Mouse (Mus musculus): ENCODE data around the gene Prkaca. TPM values are rescaled to one million over a fixed set of nuclear protein-coding genes. Genes with fewer than 3 reads are reported as not detected.

The Prkaca gene
- total RNA-seq (2015; ENCODE audit: low replicate concordance) (7.5 and 9.8 TPM in 2 replicates), total RNA-seq (2017; ENCODE audit: low replicate concordance) (6.7 and 7.1 TPM in 2 replicates)

DNA sequence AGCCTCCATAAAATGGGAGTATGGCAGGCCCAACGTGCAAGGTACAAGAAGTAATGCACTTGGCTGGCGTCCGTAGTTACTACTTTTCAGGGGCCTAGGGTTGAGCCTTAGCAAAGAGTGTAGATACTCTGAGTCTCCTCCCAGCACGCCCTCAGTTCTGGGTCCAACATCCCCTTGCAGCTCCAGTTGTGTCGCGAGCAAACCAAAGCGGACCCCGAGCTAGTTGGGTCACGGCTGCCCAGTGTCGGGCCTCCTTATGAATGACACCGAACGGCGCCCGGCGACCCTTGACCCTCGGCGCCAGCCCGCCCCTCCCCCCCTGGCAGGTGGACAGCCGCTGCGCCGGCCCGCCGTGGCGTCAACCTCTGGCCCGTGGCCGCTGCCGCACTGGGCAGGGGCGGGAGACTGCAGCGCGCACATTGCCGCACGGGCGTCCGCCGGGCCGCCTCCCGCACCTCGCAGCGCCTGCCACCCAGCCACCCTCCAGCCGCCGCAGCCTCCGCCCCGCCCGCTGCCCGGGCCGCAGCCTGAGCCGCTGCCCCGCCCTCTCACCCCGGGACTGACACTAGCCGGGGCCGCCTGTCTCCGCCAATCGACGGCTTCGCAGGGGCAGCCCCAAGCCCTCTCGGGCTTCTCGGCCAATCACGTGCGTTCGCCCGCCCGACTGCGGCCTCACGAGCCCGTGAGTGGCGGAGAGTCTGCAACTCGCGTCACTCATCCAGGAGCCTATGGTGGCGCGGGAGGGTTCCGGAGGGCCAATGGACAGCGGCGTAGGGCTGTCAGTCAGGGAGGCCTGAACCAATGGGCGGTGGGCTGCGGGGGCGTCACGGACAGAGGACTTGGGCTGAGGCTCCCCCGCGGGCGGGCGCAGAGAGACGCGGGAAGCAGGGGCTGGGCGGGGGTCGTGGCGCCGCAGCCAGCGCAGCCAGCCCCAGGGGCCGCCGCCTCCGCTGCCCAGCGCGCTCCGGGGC is at the start of gene Prkaca:
Gene Prkaca, plus strand, starts transcription at position 844 of the 971 bp plus-strand sequence.
- ATAC-seq (replicated peaks; ENCODE audit: low FRiP score, poor library complexity, severe bottlenecking): peak; percentile 97

DNA sequence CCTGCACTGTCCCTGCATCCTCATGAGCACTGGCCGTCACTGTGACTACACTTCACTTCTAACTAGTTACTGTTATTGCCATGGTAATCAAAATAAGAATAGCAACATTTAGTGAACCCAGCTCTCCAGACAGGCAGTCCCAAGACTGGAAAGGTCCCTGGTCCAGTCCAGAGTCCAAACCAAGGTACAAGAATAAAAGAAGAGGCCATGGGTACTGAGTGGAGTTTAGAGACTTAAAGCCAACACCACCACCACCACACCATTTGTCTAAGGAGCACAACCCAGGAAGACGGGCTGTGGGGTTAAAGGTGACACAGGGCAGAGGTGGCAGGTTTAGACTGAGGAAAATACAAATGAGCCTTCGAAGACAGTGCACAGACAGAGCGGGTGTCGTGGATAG is 48.2 kb upstream of the Prkaca start:
- ATAC-seq (replicated peaks; ENCODE audit: low FRiP score, poor library complexity, severe bottlenecking): no peak

GRCm38 (mm10) chr8:83926266-83926665 is 46.5 kb upstream of the Prkaca start:
- ATAC-seq (replicated peaks; ENCODE audit: low FRiP score, poor library complexity, severe bottlenecking): no peak

DNA sequence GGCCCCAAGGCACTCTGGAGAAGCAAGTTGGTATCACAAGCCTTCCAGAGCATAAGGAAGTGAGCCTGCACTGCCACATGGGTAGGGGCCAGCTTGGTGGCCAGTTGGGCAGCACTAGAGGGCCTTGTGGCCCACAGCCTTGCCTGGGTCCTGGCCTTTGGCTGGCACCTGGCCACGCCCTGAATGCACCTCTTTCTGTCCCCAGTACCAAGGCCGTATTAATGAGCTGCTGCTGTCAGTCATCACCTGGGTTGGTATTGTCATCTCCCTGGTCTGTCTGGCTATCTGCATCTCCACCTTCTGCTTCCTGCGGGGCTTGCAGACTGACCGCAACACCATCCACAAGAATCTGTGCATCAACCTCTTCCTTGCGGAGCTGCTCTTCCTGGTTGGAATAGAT is 38.6 kb upstream of the Prkaca start:
- no peak for ATAC-seq (replicated peaks; ENCODE audit: low FRiP score, poor library complexity, severe bottlenecking)

- no peak for ATAC-seq (replicated peaks; ENCODE audit: low FRiP score, poor library complexity, severe bottlenecking)
These were observed 37.8 kb upstream of the Prkaca start for GRCm38 (mm10) chr8:83934994-83935393.

- ATAC-seq (replicated peaks; ENCODE audit: low FRiP score, poor library complexity, severe bottlenecking): no peak
These were observed 37.4 kb upstream of the Prkaca start for GRCm38 (mm10) chr8:83935435-83935834.

GRCm38 (mm10) chr8:83937645-83938044 is 35.1 kb upstream of the Prkaca start:
- ATAC-seq (replicated peaks; ENCODE audit: low FRiP score, poor library complexity, severe bottlenecking): no peak

GRCm38 (mm10) chr8:83938330-83938729 is 34.5 kb upstream of the Prkaca start:
- ATAC-seq (replicated peaks; ENCODE audit: low FRiP score, poor library complexity, severe bottlenecking): 0 out of 2 replicates have a peak, but pooled peaks have one; percentile 9

GRCm38 (mm10) chr8:83941066-83941677 is 31.6 kb upstream of the Prkaca start:
- no peak for ATAC-seq (replicated peaks; ENCODE audit: low FRiP score, poor library complexity, severe bottlenecking)

- ATAC-seq (replicated peaks; ENCODE audit: low FRiP score, poor library complexity, severe bottlenecking): no peak
These were observed 30.3 kb upstream of the Prkaca start for GRCm38 (mm10) chr8:83942446-83942845.

DNA sequence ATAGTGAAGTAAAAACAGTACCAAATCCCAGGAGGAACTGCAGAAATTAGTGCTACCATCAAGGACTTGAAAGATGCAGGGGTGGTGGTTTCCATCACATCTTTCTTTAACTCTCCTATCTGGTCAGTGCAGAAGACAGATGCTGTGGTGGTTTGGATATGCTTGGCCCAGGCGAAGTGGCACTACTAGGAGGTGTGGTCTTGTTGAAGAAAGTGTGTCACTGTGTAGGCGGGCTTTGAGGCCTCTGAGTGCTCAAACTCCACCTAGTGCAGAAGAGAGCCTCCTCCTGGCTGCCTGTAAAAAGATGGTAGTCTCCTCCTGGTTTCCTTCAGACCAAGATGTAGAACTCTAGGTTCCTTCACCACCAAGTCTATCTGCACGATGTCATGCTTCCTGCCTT is 27.3 kb upstream of the Prkaca start:
- ATAC-seq (replicated peaks; ENCODE audit: low FRiP score, poor library complexity, severe bottlenecking): no peak

DNA sequence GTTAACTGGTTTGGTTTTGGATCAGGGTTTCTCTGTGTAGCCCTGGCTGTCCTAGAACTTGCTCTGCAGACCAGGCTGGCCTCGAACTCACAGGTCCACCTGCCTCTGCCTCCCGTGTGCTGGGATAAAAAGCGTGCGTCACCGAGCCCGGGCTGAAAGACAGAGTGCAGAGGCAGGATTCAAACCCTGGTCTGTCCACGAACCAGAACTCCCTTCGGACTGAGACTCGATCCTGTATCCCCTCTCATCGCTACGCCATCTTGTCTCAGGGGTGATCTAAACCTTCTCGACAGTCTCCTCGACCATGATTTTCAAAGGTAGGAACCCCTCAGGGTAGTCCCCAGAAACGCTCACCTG is 18.1 kb upstream of the Prkaca start:
- ATAC-seq (replicated peaks; ENCODE audit: low FRiP score, poor library complexity, severe bottlenecking): no peak; the same call in 1 of the 2 replicates

- peak; percentile 91 for ATAC-seq (replicated peaks; ENCODE audit: low FRiP score, poor library complexity, severe bottlenecking)
These were observed 17.5 kb upstream of the Prkaca start, which contains the start of the genes Gm10644 and Asf1b for GRCm38 (mm10) chr8:83955106-83955957. TSS of gene Gm10644 (minus strand) at chr8:83955205. TSS of gene Asf1b (plus strand) at chr8:83955507.

- ATAC-seq (replicated peaks; ENCODE audit: low FRiP score, poor library complexity, severe bottlenecking): no peak; the same call in 1 of the 2 replicates
These were observed 16.9 kb upstream of the Prkaca start for GRCm38 (mm10) chr8:83955958-83956218.

- peak; percentile 61 for ATAC-seq (replicated peaks; ENCODE audit: low FRiP score, poor library complexity, severe bottlenecking)
These were observed 16.0 kb upstream of the Prkaca start for GRCm38 (mm10) chr8:83956789-83957188.

DNA sequence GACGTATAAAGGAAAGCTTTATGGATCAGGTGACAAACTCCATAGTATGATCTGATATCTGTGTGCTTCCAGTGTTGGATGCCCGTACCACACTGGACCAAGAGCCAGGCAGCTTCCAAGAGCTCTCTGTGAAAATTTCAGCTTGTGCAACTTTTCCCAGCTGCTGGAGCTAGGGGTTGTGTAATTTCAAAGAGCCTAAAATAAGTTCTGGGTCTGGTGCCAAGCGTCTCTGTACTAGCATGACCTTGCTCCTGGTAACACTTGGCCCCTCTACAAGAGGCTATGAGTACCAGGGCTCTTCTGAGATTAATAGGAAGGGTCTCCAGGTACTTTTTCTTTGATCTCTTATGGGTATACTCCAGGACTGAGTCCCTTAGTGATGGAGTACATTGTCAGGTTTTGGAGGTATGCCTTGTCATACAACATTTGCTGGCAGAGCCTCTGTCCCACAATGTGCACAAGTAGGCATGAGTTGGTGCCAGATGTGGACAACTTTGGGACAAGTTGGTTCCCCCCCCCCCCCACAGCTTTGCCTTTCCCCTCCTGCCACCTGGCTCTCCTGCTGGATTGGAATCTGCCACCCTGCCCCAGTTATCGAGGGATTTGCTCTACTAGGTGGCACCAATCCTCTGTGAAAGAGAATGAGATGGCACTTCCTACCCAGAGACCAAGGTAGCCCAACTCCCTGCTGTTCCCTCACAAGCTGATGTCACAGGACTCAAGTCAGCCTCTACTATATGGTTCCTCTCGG is 8.6 kb upstream of the Prkaca start:
- ATAC-seq (replicated peaks; ENCODE audit: low FRiP score, poor library complexity, severe bottlenecking): no peak

- ATAC-seq (replicated peaks; ENCODE audit: low FRiP score, poor library complexity, severe bottlenecking): no peak
These were observed 5.1 kb upstream of the Prkaca start for GRCm38 (mm10) chr8:83967701-83968100.

GRCm38 (mm10) chr8:83971121-83971520 is 1.7 kb upstream of the Prkaca start:
- ATAC-seq (replicated peaks; ENCODE audit: low FRiP score, poor library complexity, severe bottlenecking): no peak

- no peak for ATAC-seq (replicated peaks; ENCODE audit: low FRiP score, poor library complexity, severe bottlenecking)
These were observed 1.1 kb upstream of the Prkaca start for GRCm38 (mm10) chr8:83971661-83972060.

All from erythroblast, adult 5-6 weeks (primary cell).